Mouse (Mus musculus) small intestine, adult 2 months (tissue): Measurements from ENCODE around the gene Nfib.

Experiments used
- CTCF ChIP-seq: fragments of 200-500 bp; IDR thresholded peaks from 2 replicates; pipeline ENCODE4 v1.5.1; 2012; ENCODE audit warnings: low read depth, mild to moderate bottlenecking, control low read depth, inconsistent platforms, low read length, moderate library complexity, mixed read lengths; ENCODE audit not compliant: insufficient replicate concordance, insufficient read length; ENCODE audit errors: extremely low read depth
- POLR2A ChIP-seq: fragments of 200-500 bp; IDR thresholded peaks from 2 replicates; pipeline ENCODE4 v1.6.1; 2012; ENCODE audit warnings: low read depth, mild to moderate bottlenecking, control low read depth, inconsistent platforms, low read length, moderate library complexity

DNA sequence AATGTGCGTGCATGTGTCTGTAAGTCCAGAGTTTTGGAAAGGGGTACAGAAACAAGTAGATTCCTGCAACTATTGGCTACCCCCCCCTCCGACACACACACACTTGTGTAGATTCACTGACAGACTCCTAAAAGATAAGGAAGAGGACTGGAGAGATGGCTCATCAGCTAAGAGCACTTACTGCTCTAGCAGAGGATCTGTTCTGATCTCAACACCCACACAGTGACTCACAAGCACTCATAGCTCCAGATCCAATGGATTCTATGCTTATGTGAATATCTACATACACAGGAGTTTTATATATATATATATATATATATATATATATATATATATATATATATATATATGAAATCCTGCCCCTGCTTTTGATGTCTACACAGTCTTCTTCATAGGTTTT lies 146.7 kb downstream of the Nfib start:
- no peak for TF ChIP-seq CTCF
- no peak for TF ChIP-seq POLR2A
